ENCODE assay signal across 8 mouse cellular contexts in the genomic region with DNA sequence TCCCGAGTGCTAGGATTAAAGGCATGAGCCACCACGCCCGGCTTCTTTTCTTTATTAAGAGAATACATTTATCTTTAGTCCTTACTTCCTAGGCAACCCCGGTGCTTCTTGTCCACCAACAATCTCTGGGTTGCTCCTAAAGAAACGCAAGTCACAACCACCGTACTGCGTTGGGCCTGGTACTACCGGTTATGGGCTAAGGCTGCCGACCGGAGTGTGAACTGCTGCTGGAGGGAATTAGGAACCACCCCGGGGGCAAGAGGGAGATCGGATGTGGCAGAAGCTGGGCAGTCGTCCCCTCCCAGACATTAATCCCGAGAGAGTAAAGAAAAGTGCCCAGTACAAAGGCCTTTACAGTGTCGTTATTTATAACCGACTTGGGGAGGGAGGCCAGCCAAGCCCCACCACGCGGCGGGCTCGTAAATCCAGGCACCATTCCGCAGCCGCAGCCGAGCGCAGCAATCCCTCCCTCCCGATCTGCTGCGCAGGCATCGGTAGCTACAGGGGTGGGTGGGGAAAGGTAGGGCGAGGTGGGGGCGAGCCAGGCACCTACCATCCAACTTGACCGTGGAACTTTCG. TPM values are rescaled to one million over a fixed set of nuclear protein-coding genes. Genes with fewer than 3 reads are reported as not detected.
DNase-seq lines count a peak whose midpoint lies in the region; ATAC-seq and TF ChIP-seq lines count a peak whose summit lies in the region.

No protein-coding gene starts in this region.

- peak overlapping the region; percentile 29; the same call in 1 of the 2 replicates for H3K4me3 ChIP-seq in E14TG2a.4 (replicated peaks; ENCODE audit: low read length)
- peak overlapping the region; percentile 14; the same call in 1 of the 2 replicates for H3K4me3 ChIP-seq in hindbrain, embryonic 11.5 days (ENCODE audit: low read depth, low read length)
- H3K4me3 ChIP-seq in limb, embryonic 14.5 days (replicated peaks; ENCODE audit: low read length), result peak overlapping the region; percentile 9

- no peak for ATAC-seq in hindbrain, embryonic 11.5 days (ENCODE audit: low FRiP score)
- ATAC-seq in limb, embryonic 14.5 days (ENCODE audit: low FRiP score, low read depth), result no peak
- no peak for ATAC-seq in erythroblast, adult 5-6 weeks (replicated peaks; ENCODE audit: low FRiP score, poor library complexity, severe bottlenecking)

- WGBS in hindbrain, embryonic 11.5 days, result 3% methylated on average over 28 of the region's 31 CpGs
- WGBS in limb, embryonic 14.5 days, result 3% methylated on average over 31 of the region's 31 CpGs

- no peak for TF ChIP-seq CTCF in E14TG2a.4 (conservative IDR thresholded peaks at IDR 0.05; ENCODE audit: low read length)

- peak overlapping the region; percentile 38 for H3K4me2 ChIP-seq in hindbrain, embryonic 11.5 days (replicated peaks; ENCODE audit: low read depth, low read length)
- H3K4me2 ChIP-seq in limb, embryonic 14.5 days (replicated peaks; ENCODE audit: low read depth, low read length, severe bottlenecking), result peak overlapping the region; percentile 40

- H3K36me3 ChIP-seq in E14TG2a.4 (ENCODE audit: insufficient read depth, low read length), result no peaks in the 10 kb centered on the region
- H3K36me3 ChIP-seq in hindbrain, embryonic 11.5 days (ENCODE audit: control insufficient read depth, insufficient read depth, low read length), result no peaks in the 10 kb centered on the region
- H3K36me3 ChIP-seq in limb, embryonic 14.5 days (ENCODE audit: control insufficient read depth, insufficient read depth, low read length), result no peaks in the 10 kb centered on the region

- no peaks in the 10 kb centered on the region for H3K9me3 ChIP-seq in E14TG2a.4 (ENCODE audit: low read length)
- H3K9me3 ChIP-seq in hindbrain, embryonic 11.5 days (ENCODE audit: control insufficient read depth, low read length), result no peaks in the 10 kb centered on the region
- H3K9me3 ChIP-seq in limb, embryonic 14.5 days (ENCODE audit: control insufficient read depth, low read length), result no peaks in the 10 kb centered on the region

- no peak overlapping the region for H3K27ac ChIP-seq in hindbrain, embryonic 11.5 days (ENCODE audit: low read depth, low read length)
- peak overlapping the region; percentile 49; the same call in 1 of the 2 replicates for H3K27ac ChIP-seq in limb, embryonic 14.5 days (replicated peaks; ENCODE audit: low read depth, low read length)

- peaks cover 69% of the 10 kb centered on the region for H3K27me3 ChIP-seq in E14TG2a.4 (ENCODE audit: insufficient read depth, low read length)
- peaks cover 46% of the 10 kb centered on the region for H3K27me3 ChIP-seq in hindbrain, embryonic 11.5 days (ENCODE audit: control insufficient read depth, insufficient read depth, low read length)
- H3K27me3 ChIP-seq in limb, embryonic 14.5 days (ENCODE audit: control insufficient read depth, insufficient read depth, low read length), result no peaks in the 10 kb centered on the region; the same call in 1 of the 2 replicates

- TF ChIP-seq POLR2A in limb, embryonic 14.5 days (IDR thresholded peaks at IDR 0.05; ENCODE audit: borderline replicate concordance, extremely low read depth, insufficient read depth, insufficient read length), result no peak

- DNase-seq in embryo, embryonic 10 days (ENCODE audit: low spot score), result peak; percentile 75
- peak; percentile 64 for DNase-seq in hindbrain, embryonic 11.5 days (ENCODE audit: low spot score)
- DNase-seq in limb, embryonic 14.5 days (ENCODE audit: low spot score), result peak; percentile 64
- DNase-seq in yolk sac, embryonic 10.5 days (ENCODE audit: low spot score), result peak; percentile 53
- DNase-seq in right cerebral cortex, adult 2 months (ENCODE audit: low spot score in 2 of 2), result no peak
- no peak for DNase-seq in urinary bladder, adult 18-20 months (ENCODE audit: low spot score in 2 of 2)

- H3K4me1 ChIP-seq in E14TG2a.4 (replicated peaks; ENCODE audit: low read depth, low read length), result peaks cover 74% of the 10 kb centered on the region
- H3K4me1 ChIP-seq in hindbrain, embryonic 11.5 days (replicated peaks; ENCODE audit: control insufficient read depth, insufficient read depth, low read length), result peaks cover 20% of the 10 kb centered on the region; the same call in 1 of the 2 replicates
- peaks cover 54% of the 10 kb centered on the region for H3K4me1 ChIP-seq in limb, embryonic 14.5 days (ENCODE audit: control insufficient read depth, insufficient read depth, low read length)

- H3K9ac ChIP-seq in hindbrain, embryonic 11.5 days (ENCODE audit: low read depth, low read length), result no peak overlapping the region
- H3K9ac ChIP-seq in limb, embryonic 14.5 days (ENCODE audit: low read depth, low read length, severe bottlenecking), result no peak overlapping the region

RNA-seq across cellular contexts. Expression of a gene that starts 6.6 kb away (rescaled TPM):
- polyA plus RNA-seq in hindbrain, embryonic 11.5 days (2014; fragmentation: Nextera tagmentation; extraction: Ambion mirVana), result 0.60 and 0.67 TPM in 2 replicates
- 25.3 and 35.4 TPM in 2 replicates for polyA plus RNA-seq in limb, embryonic 14.5 days (2012; rRNA removed)
- 9.5 and 12.8 TPM in 2 replicates for polyA plus RNA-seq in limb, embryonic 14.5 days (2014; fragmentation: Nextera tagmentation; extraction: Ambion mirVana)
- not detected in 2 replicates for total RNA-seq in erythroblast, adult 5-6 weeks (2015; ENCODE audit: low replicate concordance)
- 2.0 TPM in 1 of 2 replicates, not detected in the other for total RNA-seq in erythroblast, adult 5-6 weeks (2017; ENCODE audit: low replicate concordance)

RNA-seq across cellular contexts. Expression of a gene that starts 41.6 kb away (rescaled TPM):
- polyA plus RNA-seq in hindbrain, embryonic 11.5 days (2014; fragmentation: Nextera tagmentation; extraction: Ambion mirVana), result 128 and 132 TPM in 2 replicates
- polyA plus RNA-seq in limb, embryonic 14.5 days (2012; rRNA removed), result 98.5 and 113 TPM in 2 replicates
- 97.7 and 107 TPM in 2 replicates for polyA plus RNA-seq in limb, embryonic 14.5 days (2014; fragmentation: Nextera tagmentation; extraction: Ambion mirVana)
- total RNA-seq in erythroblast, adult 5-6 weeks (2015; ENCODE audit: low replicate concordance), result 20.9 and 23.6 TPM in 2 replicates
- 45.2 and 61.6 TPM in 2 replicates for total RNA-seq in erythroblast, adult 5-6 weeks (2017; ENCODE audit: low replicate concordance)

Comparison
In these comparisons a context has a peak if more than half of its experiments do, and no peak if none do; other contexts are left out.
1. DNase-seq: peak in embryo, embryonic 10 days (single experiment), hindbrain, embryonic 11.5 days (single experiment), limb, embryonic 14.5 days (single experiment) and yolk sac, embryonic 10.5 days (single experiment); none in right cerebral cortex, adult 2 months (0 of 2) and urinary bladder, adult 18-20 months (0 of 2).
2. Peak in every context shown above with its lines, with median percentiles within 50 percentile points of each other: H3K4me3 ChIP-seq.